Comparison of ENCODE assay signal across 8 mouse cellular contexts in genomic region chr2:26132628-26133551, GRCm38 (mm10). TPM values are rescaled to one million over a fixed set of nuclear protein-coding genes. Genes with fewer than 3 reads are reported as not detected.
A peak's percentile ranks its signal among the peaks of the same experiment; 100 is the strongest.
DNase-seq lines count a peak whose midpoint lies in the region; ATAC-seq and TF ChIP-seq lines count a peak whose summit lies in the region.

No protein-coding gene starts in this region.

- H3K27me3 ChIP-seq in CH12.LX (replicated peaks), result no peaks in the 10 kb centered on the region
- no peaks in the 10 kb centered on the region for H3K27me3 ChIP-seq in heart, embryonic 10.5 days (ENCODE audit: insufficient read depth, poor library complexity, severe bottlenecking)
- no peaks in the 10 kb centered on the region for H3K27me3 ChIP-seq in kidney, embryonic 15.5 days
- no peaks in the 10 kb centered on the region for H3K27me3 ChIP-seq in limb, embryonic 14.5 days (ENCODE audit: control insufficient read depth, insufficient read depth, low read length)
- H3K27me3 ChIP-seq in midbrain, embryonic 16.5 days (ENCODE audit: control insufficient read depth, insufficient read depth, low read depth, low read length), result no peaks in the 10 kb centered on the region
- H3K27me3 ChIP-seq in stomach, postnatal 0 days (ENCODE audit: control insufficient read depth, insufficient read depth, low read length), result no peaks in the 10 kb centered on the region

- peak; percentile 53; the same call in 1 of the 2 replicates for TF ChIP-seq EP300 in CH12.LX (IDR thresholded peaks at IDR 0.05; ENCODE audit: low read length)
- TF ChIP-seq EP300 in stomach, postnatal 0 days (optimal IDR thresholded peaks at IDR 0.05), result no peak

- dilution Hi-C loops in CH12.LX (cut with MboI; ENCODE audit: extremely low pct_ligation_motif_present, extremely low pct_unique_long_range_greater_than_20kb, low sequenced_read_pairs), result no loop called here

- TF ChIP-seq CTCF in CH12.LX (conservative IDR thresholded peaks at IDR 0.05 in 1 of 2, IDR thresholded peaks at IDR 0.05 in 1 of 2; ENCODE audit: low read depth in 2 of 2, low read length in 2 of 2), result peak in 1 of 2 experiments; percentile 37; a peak in 2 of 4 replicates
- TF ChIP-seq CTCF in stomach, postnatal 0 days (IDR thresholded peaks at IDR 0.05; ENCODE audit: low read depth), result peak; percentile 69

- H3K27ac ChIP-seq in CH12.LX (ENCODE audit: insufficient read depth, low read depth), result peak overlapping the region; percentile 83
- peak overlapping the region; percentile 94 for H3K27ac ChIP-seq in heart, embryonic 10.5 days
- peak overlapping the region; percentile 89 for H3K27ac ChIP-seq in kidney, embryonic 15.5 days
- peak overlapping the region; percentile 79 for H3K27ac ChIP-seq in limb, embryonic 14.5 days (replicated peaks; ENCODE audit: low read depth, low read length)
- peak overlapping the region; percentile 84 for H3K27ac ChIP-seq in midbrain, embryonic 16.5 days (ENCODE audit: low read length)
- H3K27ac ChIP-seq in stomach, postnatal 0 days (replicated peaks), result peak overlapping the region; percentile 88

- peak; percentile 35 for ATAC-seq in erythroblast, adult 5-6 weeks (replicated peaks; ENCODE audit: low FRiP score, poor library complexity, severe bottlenecking)
- peak; percentile 87 for ATAC-seq in kidney, embryonic 15.5 days (replicated peaks; ENCODE audit: low FRiP score)
- peak; percentile 74 for ATAC-seq in limb, embryonic 14.5 days (ENCODE audit: low FRiP score, low read depth)
- ATAC-seq in midbrain, embryonic 16.5 days, result peak; percentile 73
- ATAC-seq in stomach, postnatal 0 days (ENCODE audit: low FRiP score, low TSS enrichment), result peak; percentile 72

- peak overlapping the region; percentile 77 for H3K4me2 ChIP-seq in CH12.LX (ENCODE audit: insufficient read depth, low read depth, poor library complexity, severe bottlenecking)
- H3K4me2 ChIP-seq in kidney, embryonic 15.5 days, result peak overlapping the region; percentile 59
- H3K4me2 ChIP-seq in limb, embryonic 14.5 days (replicated peaks; ENCODE audit: low read depth, low read length, severe bottlenecking), result peak overlapping the region; percentile 67
- H3K4me2 ChIP-seq in midbrain, embryonic 16.5 days (ENCODE audit: low read length), result peak overlapping the region; percentile 57
- peak overlapping the region; percentile 62 for H3K4me2 ChIP-seq in stomach, postnatal 0 days (replicated peaks; ENCODE audit: low read depth)

- DNase-seq in CH12.LX (ENCODE audit: extremely low read depth), result peak; percentile 74
- peak; percentile 95 for DNase-seq in brain, adult 2 months (ENCODE audit: low read depth, low spot score)
- peak; percentile 87 for DNase-seq in heart, embryonic 10.5 days (ENCODE audit: low spot score)
- peak; percentile 83 for DNase-seq in limb, embryonic 14.5 days (ENCODE audit: low spot score)
- peak; percentile 84 for DNase-seq in stomach, postnatal 0 days (ENCODE audit: low spot score)

- H3K36me3 ChIP-seq in CH12.LX (replicated peaks in 1 of 2; ENCODE audit: control insufficient read depth in 1 of 2, insufficient read depth in 1 of 2, low read length in 1 of 2), result peaks cover 4 to 48% of the 10 kb centered on the region in 2 experiments
- peaks cover 6% of the 10 kb centered on the region; the same call in 1 of the 2 replicates for H3K36me3 ChIP-seq in heart, embryonic 10.5 days
- peaks cover 19% of the 10 kb centered on the region for H3K36me3 ChIP-seq in kidney, embryonic 15.5 days
- peaks cover 11% of the 10 kb centered on the region for H3K36me3 ChIP-seq in limb, embryonic 14.5 days (ENCODE audit: control insufficient read depth, insufficient read depth, low read length)
- 0 out of 2 replicates have a peak, but pooled peaks cover 4% of the 10 kb centered on the region for H3K36me3 ChIP-seq in midbrain, embryonic 16.5 days (ENCODE audit: control insufficient read depth, insufficient read depth, low read length)
- H3K36me3 ChIP-seq in stomach, postnatal 0 days (ENCODE audit: control insufficient read depth, insufficient read depth, low read length), result peaks cover 2% of the 10 kb centered on the region; the same call in 1 of the 2 replicates

- no peak; the same call in 1 of the 2 replicates for TF ChIP-seq POLR2A in CH12.LX (IDR thresholded peaks at IDR 0.05; ENCODE audit: low read depth, low read length)
- TF ChIP-seq POLR2A in limb, embryonic 14.5 days (IDR thresholded peaks at IDR 0.05; ENCODE audit: borderline replicate concordance, extremely low read depth, insufficient read depth, insufficient read length), result no peak

- peak overlapping the region; percentile 85 for H3K9ac ChIP-seq in CH12.LX (ENCODE audit: insufficient read depth, low read depth)
- peak overlapping the region; percentile 8; the same call in 1 of the 2 replicates for H3K9ac ChIP-seq in kidney, embryonic 15.5 days
- peak overlapping the region; percentile 67 for H3K9ac ChIP-seq in limb, embryonic 14.5 days (ENCODE audit: low read depth, low read length, severe bottlenecking)
- H3K9ac ChIP-seq in midbrain, embryonic 16.5 days (ENCODE audit: low read depth, low read length), result peak overlapping the region; percentile 65
- H3K9ac ChIP-seq in stomach, postnatal 0 days (ENCODE audit: low read length), result peak overlapping the region; percentile 61

- peak overlapping the region; percentile 41 to 46 (median 42) for H3K4me3 ChIP-seq in CH12.LX (replicated peaks in 1 of 3; ENCODE audit: low read depth in 2 of 3, low read length in 2 of 3, poor library complexity in 1 of 3)
- H3K4me3 ChIP-seq in heart, embryonic 10.5 days, result peak overlapping the region; percentile 52
- H3K4me3 ChIP-seq in kidney, embryonic 15.5 days (replicated peaks), result peak overlapping the region; percentile 30
- peak overlapping the region; percentile 30 for H3K4me3 ChIP-seq in limb, embryonic 14.5 days (replicated peaks; ENCODE audit: low read length)
- H3K4me3 ChIP-seq in midbrain, embryonic 16.5 days (ENCODE audit: low read depth, low read length), result peak overlapping the region; percentile 24
- peak overlapping the region; percentile 27 for H3K4me3 ChIP-seq in stomach, postnatal 0 days (ENCODE audit: low read depth, low read length)

- H3K9me3 ChIP-seq in CH12.LX (replicated peaks; ENCODE audit: low read length), result peaks cover 7% of the 10 kb centered on the region
- H3K9me3 ChIP-seq in heart, embryonic 10.5 days, result no peaks in the 10 kb centered on the region
- no peaks in the 10 kb centered on the region for H3K9me3 ChIP-seq in kidney, embryonic 15.5 days (replicated peaks)
- H3K9me3 ChIP-seq in limb, embryonic 14.5 days (ENCODE audit: control insufficient read depth, low read length), result no peaks in the 10 kb centered on the region
- H3K9me3 ChIP-seq in midbrain, embryonic 16.5 days (replicated peaks; ENCODE audit: control insufficient read depth, low read length, poor library complexity, severe bottlenecking), result no peaks in the 10 kb centered on the region
- no peaks in the 10 kb centered on the region for H3K9me3 ChIP-seq in stomach, postnatal 0 days (ENCODE audit: control insufficient read depth, low read length)

- 4% methylated on average over 25 of the region's 25 CpGs for WGBS in heart, embryonic 10.5 days
- WGBS in kidney, embryonic 15.5 days, result 4% methylated on average over 25 of the region's 25 CpGs
- WGBS in limb, embryonic 14.5 days, result 5% methylated on average over 25 of the region's 25 CpGs
- WGBS in midbrain, embryonic 16.5 days, result 4% methylated on average over 25 of the region's 25 CpGs
- WGBS in stomach, postnatal 0 days, result 4% methylated on average over 25 of the region's 25 CpGs

- H3K79me2 ChIP-seq in CH12.LX (replicated peaks; ENCODE audit: control insufficient read depth, extremely low read depth, insufficient read depth, poor library complexity, severe bottlenecking), result no peaks in the 10 kb centered on the region

- in situ Hi-C loops in CH12.LX (cut with MboI; ENCODE audit: low pct_ligation_motif_present, low pct_unique_long_range_greater_than_20kb, low sequenced_read_pairs), result no loop called here

- TF ChIP-seq RAD21 in CH12.LX (IDR thresholded peaks at IDR 0.05; ENCODE audit: low read depth, low read length), result peak; percentile 30

- H3K4me1 ChIP-seq in CH12.LX (ENCODE audit: control insufficient read depth in 1 of 2, insufficient read depth in 2 of 2), result peaks cover 17 to 46% of the 10 kb centered on the region in 2 experiments
- H3K4me1 ChIP-seq in heart, embryonic 10.5 days, result peaks cover 26% of the 10 kb centered on the region
- peaks cover 29% of the 10 kb centered on the region for H3K4me1 ChIP-seq in kidney, embryonic 15.5 days
- peaks cover 21% of the 10 kb centered on the region for H3K4me1 ChIP-seq in limb, embryonic 14.5 days (ENCODE audit: control insufficient read depth, insufficient read depth, low read length)
- H3K4me1 ChIP-seq in midbrain, embryonic 16.5 days (ENCODE audit: control insufficient read depth, insufficient read depth, low read length), result peaks cover 11% of the 10 kb centered on the region
- peaks cover 13% of the 10 kb centered on the region for H3K4me1 ChIP-seq in stomach, postnatal 0 days (replicated peaks; ENCODE audit: control insufficient read depth, insufficient read depth)

TF ChIP-seq in CH12.LX, 34 proteins besides CTCF, POLR2A, EP300 and RAD21 (continues in another document):
- TF ChIP-seq ZC3H11A (IDR thresholded peaks at IDR 0.05; ENCODE audit: low read depth, low read length), result no peak
- no peak for TF ChIP-seq GABPA (IDR thresholded peaks at IDR 0.05; ENCODE audit: insufficient replicate concordance, low read depth, low read length)
- 0 out of 2 replicates have a peak, but pooled peaks have one; percentile 7 for TF ChIP-seq KAT2A (IDR thresholded peaks at IDR 0.05; ENCODE audit: insufficient replicate concordance, low read length)
- TF ChIP-seq SIN3A (IDR thresholded peaks at IDR 0.05; ENCODE audit: low read length), result peak; percentile 74
- TF ChIP-seq ZNF384 (IDR thresholded peaks at IDR 0.05; ENCODE audit: low read depth, low read length), result no peak
- TF ChIP-seq MXI1 (IDR thresholded peaks at IDR 0.05; ENCODE audit: low read depth, low read length), result peak; percentile 80; the same call in 1 of the 2 replicates
- peak; percentile 41 for TF ChIP-seq HCFC1 (IDR thresholded peaks at IDR 0.05; ENCODE audit: low read depth, low read length)
- peak; percentile 75; the same call in 1 of the 2 replicates for TF ChIP-seq MYC (IDR thresholded peaks at IDR 0.05; ENCODE audit: low read depth, low read length)

RNA-seq across cellular contexts. Expression of gene Nacc2, which starts 9.9 kb away (rescaled TPM):
- total RNA-seq in CH12.LX (2012; rRNA removed), result 1.6 and 2.3 TPM in 2 replicates
- total RNA-seq in CH12.LX (2014; rRNA removed), result 0.59 and 0.88 TPM in 2 replicates
- 1.1 TPM in 2 replicates for polyA plus RNA-seq in CH12.LX (2012; ENCODE audit: insufficient read length, low read depth)
- total RNA-seq in erythroblast, adult 5-6 weeks (2015; ENCODE audit: low replicate concordance), result 1.0 TPM in 1 of 2 replicates, not detected in the other
- 0.77 and 3.3 TPM in 2 replicates for total RNA-seq in erythroblast, adult 5-6 weeks (2017; ENCODE audit: low replicate concordance)
- polyA plus RNA-seq in heart, embryonic 10.5 days (2016; fragmentation: Nextera tagmentation; extraction: Ambion mirVana), result 5.1 and 5.4 TPM in 2 replicates
- 8.7 and 10.5 TPM in 2 replicates for polyA plus RNA-seq in kidney, embryonic 15.5 days (2015; fragmentation: Nextera tagmentation; extraction: Ambion mirVana)
- polyA plus RNA-seq in limb, embryonic 14.5 days (2012; rRNA removed), result 6.4 and 11.8 TPM in 2 replicates
- polyA plus RNA-seq in limb, embryonic 14.5 days (2014; fragmentation: Nextera tagmentation; extraction: Ambion mirVana), result 5.0 and 5.3 TPM in 2 replicates
- 14.1 and 18.1 TPM in 2 replicates for polyA plus RNA-seq in midbrain, embryonic 16.5 days (2015; fragmentation: Nextera tagmentation; extraction: Ambion mirVana)
- polyA plus RNA-seq in stomach, postnatal 0 days (2015; fragmentation: Nextera tagmentation; extraction: Ambion mirVana), result 12.6 and 13.3 TPM in 2 replicates

Comparison
In these comparisons a context has a peak if more than half of its experiments do, and no peak if none do; other contexts are left out.
1. Peak in every context shown above with its lines: DNase-seq, ATAC-seq, H3K4me3 ChIP-seq and H3K27ac ChIP-seq.
2. H3K9ac ChIP-seq: peak in every context shown above with its lines; median percentile 85 in CH12.LX; 67 in limb, embryonic 14.5 days; 65 in midbrain, embryonic 16.5 days; 61 in stomach, postnatal 0 days; 8 in kidney, embryonic 15.5 days.
3. ATAC-seq: peak in every context shown above with its lines; median percentile 87 in kidney, embryonic 15.5 days; 74 in limb, embryonic 14.5 days; 73 in midbrain, embryonic 16.5 days; 72 in stomach, postnatal 0 days; 35 in erythroblast, adult 5-6 weeks.